22 mouse cellular contexts compared by ENCODE assay signal in genomic region chr13:91976541-91976940, GRCm38 (mm10).
DNase-seq lines count a peak whose midpoint lies in the region; ATAC-seq and TF ChIP-seq lines count a peak whose summit lies in the region.
"Had no signal": no experiment of that assay in that cellular context is flagged by ENCODE, and none has a peak within 500 bp of the region (broad histone marks: within the 10 kb centered on the region; RNA-seq: fewer than 3 reads in every experiment).

No protein-coding gene starts in this region.

- DNase-seq in layer of hippocampus, adult 11-12 months (ENCODE audit: low spot score) = no peak
- no peak for DNase-seq in cerebellum, adult 9-11 months
- no peak for DNase-seq in cerebellum, adult 18-20 months
- no peak for DNase-seq in thymus, postnatal 25 days
- DNase-seq: adrenal gland, adult 2 months; adrenal gland, adult 8-10 months; adrenal gland, postnatal 10 days; adrenal gland, postnatal 14 days; adrenal gland, postnatal 25 days; adrenal gland, postnatal 36 days; B cell, adult 2 months; cerebellum, adult 11 months; cerebellum, adult 11-12 months had no signal

- peak; percentile 73 for ATAC-seq in intestine, embryonic 15.5 days
- peak; percentile 86 for ATAC-seq in intestine, embryonic 16.5 days
- ATAC-seq in intestine, postnatal 0 days = peak; percentile 88
- ATAC-seq: activated CD4-positive, CD25-positive, alpha-beta regulatory T cell, adult 4 months; CD4-positive, CD25-positive, alpha-beta regulatory T cell, adult 4 months; Patski had no signal

- no peak overlapping the region for H3K9ac ChIP-seq in intestine, embryonic 15.5 days
- no peak overlapping the region for H3K9ac ChIP-seq in intestine, embryonic 16.5 days (ENCODE audit: low read depth, low read length)
- no peak overlapping the region for H3K9ac ChIP-seq in intestine, postnatal 0 days (ENCODE audit: low read depth, low read length)

- no peak overlapping the region for H3K4me3 ChIP-seq in intestine, embryonic 15.5 days (replicated peaks)
- no peak overlapping the region for H3K4me3 ChIP-seq in intestine, embryonic 16.5 days (ENCODE audit: low read length)
- H3K4me3 ChIP-seq in intestine, postnatal 0 days (ENCODE audit: low read depth, low read length) = no peak overlapping the region
- no peak overlapping the region for H3K4me3 ChIP-seq in small intestine, adult 2 months (ENCODE audit: low read depth, low read length)

- TF ChIP-seq CTCF in intestine, postnatal 0 days (IDR thresholded peaks at IDR 0.05; ENCODE audit: low read depth) = no peak
- no peak for TF ChIP-seq CTCF in small intestine, adult 2 months (IDR thresholded peaks at IDR 0.05; ENCODE audit: extremely low read depth, insufficient read length, insufficient replicate concordance, low read depth, low read length)

- no peak for TF ChIP-seq POLR2A in small intestine, adult 2 months (IDR thresholded peaks at IDR 0.05; ENCODE audit: low read depth, low read length)

- no peaks in the 10 kb centered on the region for H3K27me3 ChIP-seq in intestine, embryonic 15.5 days (replicated peaks)
- no peaks in the 10 kb centered on the region for H3K27me3 ChIP-seq in intestine, embryonic 16.5 days (replicated peaks; ENCODE audit: control insufficient read depth, insufficient read depth, low read length)
- H3K27me3 ChIP-seq in intestine, postnatal 0 days (replicated peaks; ENCODE audit: control insufficient read depth, insufficient read depth, low read length) = no peaks in the 10 kb centered on the region
- no peaks in the 10 kb centered on the region for H3K27me3 ChIP-seq in small intestine, adult 2 months (ENCODE audit: control insufficient read depth, insufficient read depth, low read length)
- H3K27me3 ChIP-seq: CH12.LX, Patski had no signal

- no peak overlapping the region for H3K4me2 ChIP-seq in intestine, embryonic 15.5 days (replicated peaks)
- H3K4me2 ChIP-seq in intestine, embryonic 16.5 days (ENCODE audit: low read depth, low read length) = no peak overlapping the region
- H3K4me2 ChIP-seq in intestine, postnatal 0 days (replicated peaks; ENCODE audit: low read depth) = no peak overlapping the region

- no peak overlapping the region for H3K27ac ChIP-seq in intestine, embryonic 15.5 days
- no peak overlapping the region for H3K27ac ChIP-seq in intestine, embryonic 16.5 days (ENCODE audit: low read length)
- H3K27ac ChIP-seq in intestine, postnatal 0 days (ENCODE audit: low read depth, low read length) = peak overlapping the region; percentile 57
- H3K27ac ChIP-seq in small intestine, adult 2 months (ENCODE audit: insufficient read depth, low read depth, low read length) = peak overlapping the region; percentile 65; the same call in 1 of the 2 replicates

- H3K36me3 ChIP-seq in intestine, embryonic 15.5 days = no peaks in the 10 kb centered on the region
- H3K36me3 ChIP-seq in intestine, embryonic 16.5 days (ENCODE audit: control insufficient read depth, insufficient read depth, low read length) = no peaks in the 10 kb centered on the region
- 0 out of 2 replicates have a peak, but pooled peaks cover 2% of the 10 kb centered on the region for H3K36me3 ChIP-seq in intestine, postnatal 0 days (ENCODE audit: control insufficient read depth, insufficient read depth)
- H3K36me3 ChIP-seq in small intestine, adult 2 months (ENCODE audit: control insufficient read depth, insufficient read depth, low read length) = peaks cover 13% of the 10 kb centered on the region
- H3K36me3 ChIP-seq: G1E had no signal

- no peaks in the 10 kb centered on the region for H3K4me1 ChIP-seq in intestine, embryonic 15.5 days (replicated peaks)
- no peaks in the 10 kb centered on the region for H3K4me1 ChIP-seq in intestine, embryonic 16.5 days (ENCODE audit: control insufficient read depth, insufficient read depth, low read length)
- H3K4me1 ChIP-seq in intestine, postnatal 0 days (replicated peaks; ENCODE audit: control insufficient read depth, insufficient read depth, low read length) = no peaks in the 10 kb centered on the region
- peaks cover 3% of the 10 kb centered on the region; the same call in 1 of the 2 replicates for H3K4me1 ChIP-seq in small intestine, adult 2 months (ENCODE audit: control insufficient read depth, insufficient read depth, insufficient read length, low read length)

- WGBS in intestine, embryonic 15.5 days = 82% methylated on average over 2 of the region's 2 CpGs
- 74% methylated on average over 2 of the region's 2 CpGs for WGBS in intestine, embryonic 16.5 days
- 51% methylated on average over 2 of the region's 2 CpGs for WGBS in intestine, postnatal 0 days
- 76% methylated on average over 2 of the region's 2 CpGs for WGBS in small intestine, adult 2 months

- H3K9me3 ChIP-seq in intestine, embryonic 15.5 days = no peaks in the 10 kb centered on the region
- H3K9me3 ChIP-seq in intestine, embryonic 16.5 days (ENCODE audit: control insufficient read depth, low read length) = no peaks in the 10 kb centered on the region
- no peaks in the 10 kb centered on the region for H3K9me3 ChIP-seq in intestine, postnatal 0 days (ENCODE audit: control insufficient read depth)
- H3K9me3 ChIP-seq: G1E had no signal

Comparison
In these comparisons a context has a peak if more than half of its experiments do, and no peak if none do; other contexts are left out.
1. H3K27ac ChIP-seq: peak in intestine, postnatal 0 days (single experiment) and small intestine, adult 2 months (single experiment); none in intestine, embryonic 15.5 days (single experiment) and intestine, embryonic 16.5 days (single experiment).
2. Peak in every context shown above with its lines, with median percentiles within 50 percentile points of each other: ATAC-seq.